In the genomic region with DNA sequence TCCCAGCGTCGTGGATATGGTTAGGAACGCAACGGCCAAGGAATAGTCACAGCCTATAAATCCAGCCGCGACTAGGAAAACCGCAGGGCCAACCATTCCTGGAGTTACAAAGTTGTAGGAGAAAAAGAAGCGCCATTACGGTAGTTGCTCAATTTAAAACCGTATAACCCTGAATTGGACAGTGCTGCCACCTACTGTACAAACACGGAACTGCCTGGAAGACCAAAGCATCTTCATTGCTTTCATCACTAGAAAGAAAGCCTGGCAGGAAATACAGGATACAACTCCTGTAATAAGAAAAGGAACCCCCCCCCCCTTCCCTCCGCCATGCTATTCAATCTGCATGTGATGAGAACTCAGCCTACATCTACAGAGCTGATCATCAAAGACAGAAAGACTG, we compare ENCODE assay signal across 8 mouse cellular contexts. TPM values are rescaled to one million over a fixed set of nuclear protein-coding genes. Genes with fewer than 3 reads are reported as not detected.
A peak's percentile ranks its signal among the peaks of the same experiment; 100 is the strongest.
DNase-seq lines count a peak whose midpoint lies in the region; ATAC-seq lines count a peak whose summit lies in the region.

No protein-coding gene starts in this region.

- peak; percentile 60 for DNase-seq in cerebellum, adult 11 months
- peak; percentile 40 for DNase-seq in c-Kit-negative CD71-positive TER-119-positive erythroid progenitor cells, embryonic 14.5 days (ENCODE audit: low read depth, low spot score)
- peak; percentile 47 for DNase-seq in hindlimb bud, embryonic 11.5 days (ENCODE audit: extremely low spot score, low read depth, low spot score)
- peak; percentile 85 to 90 for DNase-seq in left cerebral cortex, postnatal 14 days (ENCODE audit: low spot score in 2 of 2)
- peak; percentile 20 to 66 for DNase-seq in monocyte, adult 2 months (ENCODE audit: low read depth in 1 of 2, low spot score in 2 of 2)
- DNase-seq in spleen, postnatal 10 days (ENCODE audit: low spot score in 2 of 2), result peak; percentile 65 to 85

- no peaks in the 10 kb centered on the region for H3K9me3 ChIP-seq in forebrain, embryonic 16.5 days (ENCODE audit: control insufficient read depth, low read length)

- no peak; the same call in 1 of the 2 replicates for ATAC-seq in cerebellum, adult (ENCODE audit: insufficient number of reproducible peaks, low FRiP score, low TSS enrichment)
- ATAC-seq in forebrain, embryonic 16.5 days, result peak; percentile 57

- no peak overlapping the region for H3K4me3 ChIP-seq in forebrain, embryonic 16.5 days (replicated peaks; ENCODE audit: low read length)

- H3K27ac ChIP-seq in forebrain, embryonic 16.5 days (ENCODE audit: low read length), result no peak overlapping the region

- intact Hi-C loops in left cerebral cortex, postnatal 14 days (cut with DNase I), result no loop called here

- no peaks in the 10 kb centered on the region for H3K4me1 ChIP-seq in forebrain, embryonic 16.5 days (replicated peaks; ENCODE audit: control insufficient read depth, insufficient read depth, low read length)

- no peak overlapping the region for H3K9ac ChIP-seq in forebrain, embryonic 16.5 days (replicated peaks; ENCODE audit: low read depth, low read length)

- H3K27me3 ChIP-seq in forebrain, embryonic 16.5 days (replicated peaks; ENCODE audit: control insufficient read depth, insufficient read depth, low read length), result no peaks in the 10 kb centered on the region

- 49% methylated on average over 12 of the region's 12 CpGs for WGBS in forebrain, embryonic 16.5 days

- peaks cover 3% of the 10 kb centered on the region; the same call in 1 of the 2 replicates for H3K36me3 ChIP-seq in forebrain, embryonic 16.5 days (ENCODE audit: control insufficient read depth, insufficient read depth)

- no peak overlapping the region for H3K4me2 ChIP-seq in forebrain, embryonic 16.5 days (ENCODE audit: low read length)

RNA-seq across cellular contexts. Expression of gene Slc17a5, which starts 34.9 kb away (rescaled TPM):
- polyA plus RNA-seq in forebrain, embryonic 16.5 days (2015; fragmentation: Nextera tagmentation; extraction: Ambion mirVana), result 16.6 and 18.2 TPM in 2 replicates
- 10 to 100 TPM; 17.6 to 19.2 TPM for total RNA-seq in left cerebral cortex, postnatal 14 days (2021)
